Mouse (Mus musculus) G1E-ER4 (cell line): Measurements from ENCODE around the gene Rab26. TPM values are rescaled to one million over a fixed set of nuclear protein-coding genes. Genes with fewer than 3 reads are reported as not detected.

Experiments
- GATA1 ChIP-seq: IDR thresholded peaks from one replicate; pipeline ENCODE4 v1.8.0; 2012; ENCODE audit warnings: low read length, inconsistent platforms
- polyA plus RNA-seq: library from polyadenylated mRNA; stranded (reverse); fragments of >175 nt; gene quantifications from 2 replicates; pipeline ENCODE4 v1.2.3, GENCODE M21; 2012

The Rab26 gene
- polyA plus RNA-seq, 1 experiment = 0.29 TPM

DNA sequence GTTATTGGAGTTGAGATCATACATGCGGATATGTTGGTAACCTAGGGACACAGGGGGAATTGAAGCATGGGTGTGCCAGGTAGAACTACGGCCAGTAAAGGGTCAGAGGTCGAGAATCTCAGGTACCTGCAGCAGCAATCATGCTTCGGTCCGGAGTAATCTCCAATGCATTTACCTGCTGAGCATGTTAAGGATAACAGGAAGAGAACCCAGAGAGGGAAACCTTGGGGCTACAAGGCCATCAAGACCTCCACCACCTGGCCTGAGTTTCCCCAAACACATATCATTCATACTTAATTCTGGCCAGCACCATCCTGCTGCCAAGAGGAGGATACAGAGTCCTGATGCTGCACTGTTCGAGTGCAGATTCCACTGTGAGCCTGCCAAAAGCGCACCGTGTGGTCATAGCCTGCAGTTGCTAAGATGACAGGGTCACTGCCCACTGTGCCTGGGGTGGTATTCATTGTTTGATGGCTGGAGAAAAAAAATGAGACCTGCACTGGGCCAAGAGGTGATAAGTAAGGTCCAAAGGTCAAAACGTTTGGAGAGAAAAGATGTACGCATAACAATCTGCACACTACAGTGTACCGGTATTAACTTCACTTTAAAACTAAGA is 55.9 kb downstream of the Rab26 start:
- TF ChIP-seq GATA1 = no peak

Other genes starting within 250 kb of the Rab26 start
- not detected in 2 replicates for gene Abca17, start 183.1 kb downstream of the Rab26 start, polyA plus RNA-seq
- 23.1 and 41.6 TPM in 2 replicates for gene Abca3, start 182.3 kb downstream of the Rab26 start, polyA plus RNA-seq
- gene Rnps1, start 119.6 kb downstream of the Rab26 start, polyA plus RNA-seq = 301 and 446 TPM in 2 replicates
- 47.6 and 64.0 TPM in 2 replicates for gene Eci1, start 107.6 kb downstream of the Rab26 start, polyA plus RNA-seq
- not detected in 2 replicates for gene Dnase1l2, start 91.1 kb downstream of the Rab26 start, polyA plus RNA-seq
- 19.4 and 22.8 TPM in 2 replicates for gene E4f1, start 63.9 kb downstream of the Rab26 start, polyA plus RNA-seq
- gene Pgp, start 63.8 kb downstream of the Rab26 start, polyA plus RNA-seq = 75.9 and 87.6 TPM in 2 replicates
- 0.10 TPM in 1 of 2 replicates, not detected in the other for gene Bricd5, start 60.3 kb downstream of the Rab26 start, polyA plus RNA-seq
- gene Mlst8, start 55.1 kb downstream of the Rab26 start, polyA plus RNA-seq = 8.4 and 8.5 TPM in 2 replicates
- 0.01 TPM in 1 of 2 replicates, not detected in the other for gene Caskin1, start 45.6 kb downstream of the Rab26 start, polyA plus RNA-seq
- 239 and 240 TPM in 2 replicates for gene Traf7, start 6.3 kb downstream of the Rab26 start, polyA plus RNA-seq
- 4.0 and 6.5 TPM in 2 replicates for gene Pkd1, start 15.6 kb upstream of the Rab26 start, polyA plus RNA-seq
- gene Tsc2, start 98.4 kb upstream of the Rab26 start, polyA plus RNA-seq = 45.3 and 52.6 TPM in 2 replicates
- 24.0 and 31.0 TPM in 2 replicates for gene Nthl1, start 98.5 kb upstream of the Rab26 start, polyA plus RNA-seq
- gene Slc9a3r2, start 116.1 kb upstream of the Rab26 start, polyA plus RNA-seq = not detected in 2 replicates
- gene Npw, start 124.2 kb upstream of the Rab26 start, polyA plus RNA-seq = not detected in 2 replicates
- 90.5 and 98.9 TPM in 2 replicates for gene Zfp598, start 135.5 kb upstream of the Rab26 start, polyA plus RNA-seq
- gene Syngr3, start 155.7 kb upstream of the Rab26 start, polyA plus RNA-seq = 0.13 TPM in 2 replicates
- 149 and 186 TPM in 2 replicates for gene Gfer, start 161.9 kb upstream of the Rab26 start, polyA plus RNA-seq
- gene Noxo1, start 162.0 kb upstream of the Rab26 start, polyA plus RNA-seq = 0.33 and 0.89 TPM in 2 replicates
- 25.6 and 35.3 TPM in 2 replicates for gene Tbl3, start 173.4 kb upstream of the Rab26 start, polyA plus RNA-seq
- 0.14 and 0.36 TPM in 2 replicates for gene Rnf151, start 183.9 kb upstream of the Rab26 start, polyA plus RNA-seq
- 2,301 and 3,917 TPM in 2 replicates for gene Rps2, start 183.9 kb upstream of the Rab26 start, polyA plus RNA-seq
- 457 and 647 TPM in 2 replicates for gene Ndufb10, start 190.3 kb upstream of the Rab26 start, polyA plus RNA-seq
- gene Rpl3l, start 193.6 kb upstream of the Rab26 start, polyA plus RNA-seq = not detected in 2 replicates
- gene Msrb1, start 202.4 kb upstream of the Rab26 start, polyA plus RNA-seq = 11.1 and 11.3 TPM in 2 replicates
- not detected in 2 replicates for gene Hs3st6, start 218.8 kb upstream of the Rab26 start, polyA plus RNA-seq